Mouse (Mus musculus) heart, adult 2 months (tissue): ENCODE data around the gene Rarb. TPM values are rescaled to one million over a fixed set of nuclear protein-coding genes. Genes with fewer than 3 reads are reported as not detected.

Source experiments
- DNase-seq, 2 experiments: peaks; one replicate each; pipeline ENCODE4 v3.0.0; 2021
- H3K27ac ChIP-seq: fragments of 200-600 bp; 2 replicates; pipeline ENCODE4 v1.8.1; 2022
- H3K27me3 ChIP-seq: fragments of 200-500 bp; 2 replicates; pipeline ENCODE4 v1.6.1; 2012; ENCODE audit warnings: mild to moderate bottlenecking, low read length, inconsistent platforms, mixed read lengths; ENCODE audit not compliant: control insufficient read depth, insufficient read depth
- H3K36me3 ChIP-seq: fragments of 200-500 bp; 2 replicates; pipeline ENCODE4 v1.6.1; 2012; ENCODE audit warnings: low read length, inconsistent platforms; ENCODE audit not compliant: control insufficient read depth, insufficient read depth
- H3K4me1 ChIP-seq: fragments of 200-500 bp; 2 replicates; pipeline ENCODE4 v1.6.1; 2011; ENCODE audit warnings: low read length; ENCODE audit not compliant: control insufficient read depth, insufficient read depth
- H3K4me3 ChIP-seq: fragments of 200-600 bp; 2 replicates; pipeline ENCODE4 v1.8.1; 2022
- H3K79me2 ChIP-seq: fragments of 200-500 bp; replicated peaks from 2 replicates; pipeline ENCODE4 v1.6.1; 2012; ENCODE audit warnings: mild to moderate bottlenecking, inconsistent platforms, low read length, moderate library complexity, mixed read lengths; ENCODE audit not compliant: control insufficient read depth, insufficient read depth
- H3K9ac ChIP-seq: fragments of 200-500 bp; 2 replicates; pipeline ENCODE4 v1.6.1; 2012; ENCODE audit warnings: low read depth, mild to moderate bottlenecking, control low read depth, inconsistent platforms, low read length, mixed read lengths
- CTCF ChIP-seq: fragments of 200-600 bp; IDR thresholded peaks from 2 replicates; pipeline ENCODE4 v1.8.1; 2022; ENCODE audit warnings: antibody characterized with exemption, mild to moderate bottlenecking, moderate library complexity
- EP300 ChIP-seq: fragments of 200-500 bp; IDR thresholded peaks from 2 replicates; pipeline ENCODE4 v1.6.1; 2011; ENCODE audit warnings: low read depth, low read length, control low read depth; ENCODE audit not compliant: insufficient read depth
- POLR2A ChIP-seq: fragments of 200-500 bp; IDR thresholded peaks from 2 replicates; pipeline ENCODE4 v1.6.1; 2011; ENCODE audit warnings: mild to moderate bottlenecking, low read depth, low read length, control low read depth; ENCODE audit not compliant: insufficient read depth
- WGBS: fragments of 180-500 bp; shearing (Covaris S2); methylation state at CpG from one replicate; pipeline ENCODE4 v1.1.7; 2018; 5-methylcytosine and 5-hydroxymethylcytosine counted together
- intact Hi-C: fragments of 180-260 bp; cut with DNase I; formaldehyde crosslinking; loops from one replicate; pipeline ENCODE4 v1.15.1; 2025
- polyA plus RNA-seq: library from polyadenylated mRNA; depleted of rRNA; stranded (reverse); fragments of >200 nt; gene quantifications from 2 replicates; pipeline ENCODE4 v1.2.3, GENCODE M21; 2012
- total RNA-seq, 2 experiments: library from RNA; stranded (reverse); gene quantifications; 2 replicates each; pipeline ENCODE4 v1.2.3; 2021

The Rarb gene
- total and polyA plus RNA-seq, 3 experiments = 8.1 to 21.0 (median 17.3) TPM

DNA sequence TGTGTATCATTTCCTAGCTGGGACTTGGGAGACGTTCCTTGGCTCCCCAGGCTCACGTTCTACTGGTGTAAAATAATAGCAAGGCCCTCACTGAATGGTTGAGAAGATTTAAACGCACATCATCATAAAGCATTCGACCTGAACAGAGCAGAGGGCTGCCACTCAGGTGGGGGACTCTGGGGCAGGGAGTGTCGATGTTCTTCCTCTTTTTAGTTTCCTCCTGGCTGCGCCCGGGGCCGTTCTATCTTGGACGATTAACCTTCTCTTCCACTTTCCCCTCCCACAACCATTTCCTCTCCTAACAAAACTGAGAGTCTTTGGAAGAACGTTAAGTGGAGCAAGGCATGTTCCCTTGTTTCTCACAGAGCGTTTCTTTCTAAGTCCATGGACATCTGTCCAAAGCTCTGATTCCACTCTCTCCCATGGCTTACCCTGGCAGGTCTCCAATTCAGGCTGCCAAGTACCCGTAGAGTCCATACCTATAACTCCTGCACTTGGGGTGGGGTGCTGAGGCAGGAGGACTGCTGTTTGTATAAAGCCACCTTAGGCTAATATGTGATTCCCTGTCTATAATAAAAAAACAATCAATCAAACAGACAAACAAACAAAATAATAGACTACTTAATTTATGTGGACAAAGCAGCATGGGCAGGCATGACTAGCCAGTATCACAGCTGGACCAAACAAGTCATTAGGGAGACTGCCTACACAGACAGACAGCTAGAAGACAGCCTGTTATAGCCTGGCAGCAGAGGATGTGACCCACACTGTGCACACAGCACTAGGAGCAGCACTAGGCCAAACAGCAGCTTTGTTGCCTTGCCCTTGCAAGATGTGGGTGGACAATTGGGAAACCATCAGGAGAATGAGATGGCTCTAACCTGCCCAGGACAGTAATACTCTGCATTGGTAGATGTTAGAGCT, 259.4 kb downstream of the Rarb start:
- intact Hi-C loops = no loop called here
- Histone ChIP-seq H3K79me2 (no peaks in the 10 kb centered on the region; the same call in 1 of the 2 replicates), H3K27me3 (no peaks in the 10 kb centered on the region), H3K9ac (no peak overlapping the region), H3K4me1 (peaks cover 29% of the 10 kb centered on the region), H3K27ac (peak overlapping the region; percentile 18), H3K36me3 (peaks cover 4% of the 10 kb centered on the region), H3K4me3 (no peak overlapping the region)
- DNase-seq = no peak
- TF ChIP-seq EP300 (no peak), CTCF (no peak), POLR2A (no peak)
- WGBS = 9% methylated on average over 12 of the region's 12 CpGs

- DNase-seq = no peak
- Histone ChIP-seq H3K4me1 (peaks cover 35% of the 10 kb centered on the region), H3K4me3 (no peak overlapping the region), H3K27me3 (no peaks in the 10 kb centered on the region), H3K36me3 (peaks cover 12% of the 10 kb centered on the region), H3K79me2 (no peaks in the 10 kb centered on the region; the same call in 1 of the 2 replicates), H3K9ac (no peak overlapping the region), H3K27ac (no peak overlapping the region; the same call in 1 of the 2 replicates)
- 73% methylated on average over 2 of the region's 2 CpGs for WGBS
- intact Hi-C loops = no loop called here
- no peak for TF ChIP-seq CTCF
- no peak for TF ChIP-seq EP300
- TF ChIP-seq POLR2A = no peak
Measured at GRCm38 (mm10) chr14:16558033-16558432, 260.9 kb downstream of the Rarb start.

DNA sequence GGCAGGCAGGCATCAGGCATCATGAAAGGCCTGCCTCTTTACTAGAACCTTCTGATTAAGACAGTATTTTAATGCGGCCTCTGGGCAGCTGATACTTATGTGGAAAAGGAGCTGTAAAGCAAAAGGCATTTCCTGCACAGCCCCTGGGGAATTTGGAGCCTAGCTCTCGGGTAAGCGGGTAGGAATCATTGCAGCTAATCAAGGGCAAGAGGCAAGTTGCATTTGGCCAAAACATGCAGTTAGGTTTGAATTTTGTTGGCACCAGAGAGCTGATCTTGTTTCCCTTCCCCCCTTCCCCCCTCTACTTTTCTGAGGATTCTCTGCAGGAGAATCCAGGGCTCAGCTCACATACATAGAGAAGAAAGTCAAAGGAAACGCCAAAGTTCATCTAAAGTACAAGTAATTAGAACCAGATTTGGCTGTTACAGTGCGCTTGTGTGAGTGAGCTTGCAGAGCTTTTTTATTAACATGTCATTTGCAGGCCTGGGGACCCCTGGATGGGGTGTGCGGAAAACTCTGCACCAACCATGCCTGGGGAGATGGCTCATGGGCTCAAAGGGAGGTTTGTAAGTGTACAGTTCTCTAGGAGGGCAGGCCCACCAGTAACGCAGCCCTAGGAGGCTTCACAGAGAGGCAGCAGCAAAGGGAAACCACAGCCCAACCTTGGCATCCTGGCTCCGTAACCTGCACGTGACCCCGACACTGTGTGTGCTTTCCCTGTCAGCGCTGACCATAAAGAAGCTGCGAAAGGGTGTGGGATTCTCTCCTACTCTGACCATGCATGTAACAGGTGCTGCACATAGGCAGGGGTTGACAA, 264.1 kb downstream of the Rarb start:
- Histone ChIP-seq H3K4me3 (no peak overlapping the region), H3K79me2 (no peaks in the 10 kb centered on the region; the same call in 1 of the 2 replicates), H3K27me3 (no peaks in the 10 kb centered on the region), H3K9ac (0 out of 2 replicates have a peak overlapping the region, but pooled peaks have one; percentile 26), H3K4me1 (peaks cover 44% of the 10 kb centered on the region), H3K27ac (peak overlapping the region; percentile 76), H3K36me3 (peaks cover 23% of the 10 kb centered on the region)
- TF ChIP-seq POLR2A = 0 out of 2 replicates have a peak, but pooled peaks have one; percentile 18
- TF ChIP-seq CTCF = no peak
- TF ChIP-seq EP300 = no peak
- peak; percentile 44 to 61 for DNase-seq
- intact Hi-C loops = no loop called here
- 14% methylated on average over 12 of the region's 12 CpGs for WGBS

- Histone ChIP-seq H3K79me2 (no peaks in the 10 kb centered on the region; the same call in 1 of the 2 replicates), H3K4me3 (no peak overlapping the region), H3K9ac (no peak overlapping the region), H3K4me1 (peaks cover 42% of the 10 kb centered on the region), H3K27me3 (no peaks in the 10 kb centered on the region), H3K27ac (peak overlapping the region; percentile 76), H3K36me3 (peaks cover 23% of the 10 kb centered on the region)
- 37% methylated on average over 1 of the region's 1 CpGs for whole genome bisulfite sequencing
- no peak for TF ChIP-seq POLR2A
- DNase-seq = no peak
- intact Hi-C loops = no loop called here
Measured at GRCm38 (mm10) chr14:16554319-16554642, 264.7 kb downstream of the Rarb start.

DNA sequence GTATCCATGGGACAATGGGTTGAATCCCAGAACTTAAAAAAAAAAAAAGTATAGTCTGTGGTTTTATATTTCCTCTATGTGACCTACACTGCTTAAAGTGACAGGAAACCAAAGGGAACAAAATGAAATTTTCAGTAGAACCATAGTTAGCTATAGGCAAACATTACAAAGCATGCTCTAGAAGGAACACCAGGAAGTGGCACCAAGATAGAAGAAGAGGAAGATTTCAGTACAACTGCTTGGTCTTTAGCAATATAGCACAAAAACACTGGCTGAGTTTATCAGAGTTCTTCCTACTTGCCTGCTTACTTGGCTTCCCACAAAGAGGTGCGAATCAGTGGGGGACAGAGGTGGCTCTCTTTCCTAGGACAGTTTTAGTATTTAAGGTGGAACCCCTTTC, 266.7 kb downstream of the Rarb start:
- no peaks in the 10 kb centered on the region for H3K27me3 ChIP-seq
- TF ChIP-seq EP300 (no peak), POLR2A (no peak), CTCF (no peak)
- H3K9ac ChIP-seq = no peak overlapping the region
- WGBS = 69% methylated on average over 1 of the region's 1 CpGs
- H3K4me3 ChIP-seq = no peak overlapping the region
- H3K36me3 ChIP-seq = peaks cover 37% of the 10 kb centered on the region
- H3K4me1 ChIP-seq = peaks cover 39% of the 10 kb centered on the region
- H3K79me2 ChIP-seq = no peaks in the 10 kb centered on the region; the same call in 1 of the 2 replicates
- intact Hi-C loops = loop anchor here (2.0 kb wide), 1 partner anchor 15 kb away; no protein-coding TSS in a partner anchor
- no peak overlapping the region for H3K27ac ChIP-seq
- no peak for DNase-seq

- intact Hi-C loops = loop anchor here (2.0 kb wide), 1 partner anchor 15 kb away; no protein-coding TSS in a partner anchor
Measured at GRCm38 (mm10) chr14:16551843-16552242, 267.1 kb downstream of the Rarb start.

More at GRCm38 (mm10) chr14:16551843-16552242, 267.1 kb downstream of the Rarb start:
- H3K4me1 ChIP-seq = peaks cover 42% of the 10 kb centered on the region
- H3K27me3 ChIP-seq = no peaks in the 10 kb centered on the region
- peaks cover 42% of the 10 kb centered on the region for H3K36me3 ChIP-seq
- no peak for TF ChIP-seq EP300
- no peak for TF ChIP-seq CTCF
- no peak for TF ChIP-seq POLR2A
- no peaks in the 10 kb centered on the region; the same call in 1 of the 2 replicates for H3K79me2 ChIP-seq
- H3K4me3 ChIP-seq = no peak overlapping the region
- DNase-seq = no peak
- H3K27ac ChIP-seq = no peak overlapping the region
- 38% methylated on average over 1 of the region's 1 CpGs for WGBS
- H3K9ac ChIP-seq = no peak overlapping the region
